Mouse (Mus musculus) intestine, postnatal 0 days (tissue): ENCODE results near the gene Mylip. TPM values are rescaled to one million over a fixed set of nuclear protein-coding genes. Genes with fewer than 3 reads are reported as not detected.

ENCODE experiments used
- ATAC-seq: fragments of 200-750 bp; cut with Nextera tagmentation; 2 replicates; pipeline ENCODE4 v1.8.0; 2017; ENCODE audit warnings: mild to moderate bottlenecking, moderate TSS enrichment, moderate library complexity
- H3K27ac ChIP-seq: fragments of 300-500 bp; sonication (generic); 2 replicates; pipeline ENCODE4 v1.5.1; 2014; ENCODE audit warnings: mild to moderate bottlenecking, low read depth, low read length, moderate library complexity
- H3K27me3 ChIP-seq: fragments of 300-500 bp; sonication (generic); replicated peaks from 2 replicates; pipeline ENCODE4 v1.6.1; 2014; ENCODE audit warnings: low read length, mixed read lengths; ENCODE audit not compliant: control insufficient read depth, insufficient read depth
- H3K36me3 ChIP-seq: fragments of 300-500 bp; sonication (generic); 2 replicates; pipeline ENCODE4 v1.6.1; 2014; ENCODE audit warnings: mild to moderate bottlenecking, moderate library complexity; ENCODE audit not compliant: control insufficient read depth, insufficient read depth
- H3K4me1 ChIP-seq: fragments of 300-500 bp; sonication (generic); replicated peaks from 2 replicates; pipeline ENCODE4 v1.6.1; 2014; ENCODE audit warnings: antibody characterized with exemption, low read length, mixed read lengths; ENCODE audit not compliant: control insufficient read depth, insufficient read depth
- H3K4me2 ChIP-seq: fragments of 300-500 bp; sonication (generic); replicated peaks from 2 replicates; pipeline ENCODE4 v1.6.1; 2014; ENCODE audit warnings: low read depth, mild to moderate bottlenecking, moderate library complexity
- H3K4me3 ChIP-seq: fragments of 300-500 bp; sonication (generic); 2 replicates; pipeline ENCODE4 v1.5.1; 2014; ENCODE audit warnings: low read depth, low read length
- H3K9ac ChIP-seq: fragments of 300-500 bp; sonication (generic); 2 replicates; pipeline ENCODE4 v1.6.1; 2014; ENCODE audit warnings: mild to moderate bottlenecking, low read depth, low read length
- H3K9me3 ChIP-seq: fragments of 300-500 bp; sonication (generic); 2 replicates; pipeline ENCODE4 v1.6.1; 2016; ENCODE audit warnings: mixed run types; ENCODE audit not compliant: control insufficient read depth
- CTCF ChIP-seq: sonication (generic); IDR thresholded peaks from 2 replicates; pipeline ENCODE4 v1.5.1; 2016; ENCODE audit warnings: low read depth, mild to moderate bottlenecking, control low read depth, antibody characterized with exemption, moderate library complexity
- WGBS: fragments of 180-500 bp; shearing (Covaris S2); extraction: QIAGEN DNeasy Blood & Tissue Kit; methylation state at CpG from one replicate; pipeline ENCODE4 v1.1.7; 2014; 5-methylcytosine and 5-hydroxymethylcytosine counted together
- polyA plus RNA-seq: library from polyadenylated mRNA; unstranded; fragments of >200 nt; fragmentation: Nextera tagmentation; extraction: Ambion mirVana; gene quantifications from 2 replicates; pipeline ENCODE4 v1.2.1, GENCODE M21; 2015

The Mylip gene
- polyA plus RNA-seq = 2.1 and 2.2 TPM in 2 replicates

DNA sequence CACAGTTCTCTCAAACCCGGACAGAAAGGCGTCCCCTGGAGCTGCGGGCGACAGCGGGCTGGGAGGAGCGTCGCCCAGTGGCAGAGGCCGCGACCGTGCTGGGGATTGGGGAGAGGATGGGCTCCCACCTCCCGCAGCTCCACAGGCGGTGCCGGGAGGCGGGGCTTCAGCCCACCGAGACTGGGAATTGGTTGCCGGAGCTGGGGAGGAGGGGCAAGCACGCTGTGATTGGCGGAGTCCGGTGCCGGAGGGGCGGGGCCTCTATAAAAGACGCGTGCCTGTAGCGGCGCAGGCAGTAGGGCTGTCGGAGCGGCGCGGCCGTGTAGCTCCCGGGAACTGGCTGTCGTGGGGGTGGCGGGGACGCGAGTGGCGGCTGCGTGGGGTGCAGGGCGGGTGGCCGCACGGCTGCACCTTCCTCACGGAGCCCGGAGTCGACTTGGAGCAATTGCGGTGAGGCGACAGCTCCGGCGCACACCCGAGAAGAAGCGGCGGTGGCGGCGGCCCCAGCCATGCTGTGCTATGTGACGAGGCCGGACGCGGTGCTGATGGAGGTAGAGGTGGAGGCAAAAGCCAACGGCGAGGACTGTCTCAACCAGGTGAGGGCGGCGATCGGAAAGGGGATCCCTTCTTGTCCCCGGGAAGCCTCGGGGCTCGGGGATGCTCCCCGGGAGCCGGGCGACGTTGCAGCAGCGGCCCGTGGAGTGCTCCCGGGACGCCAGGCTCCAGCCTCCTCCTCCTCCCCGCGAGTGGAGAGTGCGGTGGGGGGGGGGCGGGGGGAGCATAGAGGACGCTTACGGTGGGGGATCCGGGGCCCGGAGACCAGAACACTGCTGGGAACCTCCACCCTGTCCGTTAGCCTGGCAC, at the start of gene Mylip:
Mylip (plus strand) TSS at position 295 of the 864 bp plus-strand sequence.
- WGBS = under 1% methylated on average over 69 of the region's 81 CpGs
- ATAC-seq = peak; percentile 93
- peaks cover 4% of the 10 kb centered on the region; the same call in 1 of the 2 replicates for H3K4me1 ChIP-seq
- no peaks in the 10 kb centered on the region for H3K36me3 ChIP-seq
- H3K4me3 ChIP-seq = peak within 1 kb of the TSS; percentile 65
- H3K27ac ChIP-seq = peak within 1 kb of the TSS; percentile 54
- peak within 1 kb of the TSS; percentile 95 for H3K4me2 ChIP-seq
- no peaks in the 10 kb centered on the region for H3K27me3 ChIP-seq
- H3K9me3 ChIP-seq = no peaks in the 10 kb centered on the region
- peak within 1 kb of the TSS; percentile 64 for H3K9ac ChIP-seq
- peak; percentile 69 for TF ChIP-seq CTCF

DNA sequence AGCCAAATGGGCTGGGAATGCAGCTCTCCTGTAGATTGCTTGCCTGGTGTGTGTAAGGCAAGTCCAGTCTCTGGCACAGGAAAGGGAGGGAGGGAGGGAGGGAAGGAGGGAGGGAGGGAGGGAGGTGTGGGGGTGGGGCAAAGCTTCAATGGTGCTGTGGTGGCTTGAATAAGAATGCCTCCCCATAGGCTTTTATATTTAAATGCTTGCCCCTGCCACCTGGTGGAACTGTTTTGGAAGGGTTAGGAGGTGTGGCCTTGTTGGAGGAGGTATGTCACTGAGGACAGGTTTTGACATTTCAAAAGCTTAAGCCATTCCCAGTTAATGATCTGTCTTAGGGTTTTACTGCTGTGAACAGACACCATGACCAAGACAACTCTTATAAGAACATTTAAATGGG, 47.6 kb upstream of the Mylip start:
- no peak for ATAC-seq
- Histone ChIP-seq H3K36me3 (no peaks in the 10 kb centered on the region), H3K4me3 (no peak overlapping the region), H3K9ac (no peak overlapping the region), H3K27ac (no peak overlapping the region), H3K4me1 (no peaks in the 10 kb centered on the region), H3K4me2 (no peak overlapping the region), H3K9me3 (no peaks in the 10 kb centered on the region), H3K27me3 (no peaks in the 10 kb centered on the region)
- TF ChIP-seq CTCF = no peak

- WGBS = 91% methylated on average over 6 of the region's 6 CpGs
- H3K27me3 ChIP-seq = no peaks in the 10 kb centered on the region
- H3K9me3 ChIP-seq = no peaks in the 10 kb centered on the region
- no peak overlapping the region for H3K4me2 ChIP-seq
- no peak overlapping the region for H3K4me3 ChIP-seq
- H3K4me1 ChIP-seq = no peaks in the 10 kb centered on the region
- ATAC-seq = no peak
- H3K27ac ChIP-seq = no peak overlapping the region
- no peaks in the 10 kb centered on the region for H3K36me3 ChIP-seq
- no peak for TF ChIP-seq CTCF
- H3K9ac ChIP-seq = no peak overlapping the region
These were observed 46.0 kb upstream of the Mylip start for GRCm38 (mm10) chr13:45343541-45343940.

DNA sequence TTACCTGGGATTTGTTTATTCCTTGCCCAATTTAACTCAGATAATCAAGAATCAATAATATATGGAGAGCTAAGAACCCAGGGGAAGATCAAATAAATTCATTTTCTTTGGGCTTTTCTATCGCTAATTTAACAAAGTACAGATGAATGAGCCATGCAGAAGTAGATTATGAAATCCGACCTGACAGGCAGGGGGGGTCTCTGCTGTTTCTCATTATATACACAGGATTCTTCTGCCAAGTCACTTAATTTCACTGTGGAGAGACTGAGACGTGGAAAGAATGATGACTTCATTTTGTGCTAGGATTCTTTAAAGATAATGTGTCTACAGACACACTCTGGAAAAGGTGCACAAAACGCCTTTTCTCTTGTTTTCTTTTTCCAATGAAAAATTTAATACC, 45.6 kb upstream of the Mylip start:
- H3K4me1 ChIP-seq = no peaks in the 10 kb centered on the region

GRCm38 (mm10) chr13:45345471-45346159, 43.9 kb upstream of the Mylip start:
- Histone ChIP-seq H3K4me1 (no peaks in the 10 kb centered on the region), H3K4me3 (no peak overlapping the region), H3K9me3 (no peaks in the 10 kb centered on the region), H3K36me3 (no peaks in the 10 kb centered on the region), H3K4me2 (no peak overlapping the region), H3K27me3 (no peaks in the 10 kb centered on the region), H3K9ac (no peak overlapping the region), H3K27ac (no peak overlapping the region)
- no peak for TF ChIP-seq CTCF
- WGBS = 39% methylated on average over 14 of the region's 14 CpGs
- no peak for ATAC-seq

More for the DNA sequence above, 45.6 kb upstream of the Mylip start:
- WGBS = 65% methylated on average over 4 of the region's 4 CpGs
- Histone ChIP-seq H3K36me3 (no peaks in the 10 kb centered on the region), H3K27ac (no peak overlapping the region), H3K4me2 (no peak overlapping the region), H3K9ac (no peak overlapping the region), H3K9me3 (no peaks in the 10 kb centered on the region), H3K27me3 (no peaks in the 10 kb centered on the region), H3K4me3 (no peak overlapping the region)
- ATAC-seq = no peak
- no peak for TF ChIP-seq CTCF

DNA sequence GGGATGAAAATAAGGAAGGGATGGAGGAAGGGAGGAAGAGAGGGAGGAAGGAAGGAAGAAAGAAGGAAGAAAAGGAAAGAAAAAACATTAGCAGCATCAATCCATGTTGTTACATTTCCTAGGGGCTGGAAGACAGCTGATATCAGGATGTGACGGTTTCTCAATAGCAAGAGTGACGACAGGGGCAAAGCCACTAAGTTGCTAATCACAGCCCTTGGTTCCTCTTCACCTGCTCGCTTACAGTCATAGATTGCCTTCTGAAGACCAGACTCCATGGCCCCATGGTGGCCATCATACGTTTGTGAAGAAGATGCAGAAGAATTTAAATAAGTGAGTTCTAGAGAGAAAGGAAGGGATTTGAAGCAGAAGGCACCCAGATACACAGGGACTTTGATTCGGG, 38.1 kb upstream of the Mylip start:
- no peaks in the 10 kb centered on the region for H3K4me1 ChIP-seq
- no peak overlapping the region for H3K4me3 ChIP-seq
- no peak overlapping the region for H3K4me2 ChIP-seq
- TF ChIP-seq CTCF = no peak
- WGBS = 82% methylated on average over 5 of the region's 5 CpGs
- no peak overlapping the region for H3K9ac ChIP-seq
- H3K27ac ChIP-seq = no peak overlapping the region
- ATAC-seq = no peak
- H3K36me3 ChIP-seq = no peaks in the 10 kb centered on the region
- H3K27me3 ChIP-seq = no peaks in the 10 kb centered on the region
- no peaks in the 10 kb centered on the region for H3K9me3 ChIP-seq
